Mouse (Mus musculus) neural tube, embryonic 14.5 days (tissue): ENCODE results near the gene Parp11. TPM values are rescaled to one million over a fixed set of nuclear protein-coding genes. Genes with fewer than 3 reads are reported as not detected.
A peak's percentile ranks its signal among the peaks of the same experiment; 100 is the strongest.

Experiments
- ATAC-seq: fragments of 200-750 bp; cut with Nextera tagmentation; 2 replicates; pipeline ENCODE4 v1.8.0; 2017; ENCODE audit warnings: low read depth, mild to moderate bottlenecking, moderate TSS enrichment, moderate library complexity
- H3K27ac ChIP-seq: fragments of 300-500 bp; sonication (generic); 2 replicates; pipeline ENCODE4 v1.5.1; 2014; ENCODE audit warnings: low read depth, mild to moderate bottlenecking, control low read depth, low read length, moderate library complexity, mixed read lengths
- H3K27me3 ChIP-seq: fragments of 300-500 bp; sonication (generic); 2 replicates; pipeline ENCODE4 v1.6.1; 2014; ENCODE audit warnings: low read length; ENCODE audit not compliant: control insufficient read depth, insufficient read depth
- H3K36me3 ChIP-seq: fragments of 300-500 bp; sonication (generic); 2 replicates; pipeline ENCODE4 v1.6.1; 2014; ENCODE audit warnings: low read length, mixed read lengths; ENCODE audit not compliant: control insufficient read depth, insufficient read depth
- H3K4me1 ChIP-seq: fragments of 300-500 bp; sonication (generic); 2 replicates; pipeline ENCODE4 v1.6.1; 2014; ENCODE audit warnings: low read length; ENCODE audit not compliant: control insufficient read depth, insufficient read depth
- H3K4me2 ChIP-seq: fragments of 300-500 bp; sonication (generic); 2 replicates; pipeline ENCODE4 v1.6.1; 2014; ENCODE audit warnings: mild to moderate bottlenecking, low read depth, low read length, control low read depth
- H3K4me3 ChIP-seq: fragments of 300-500 bp; sonication (generic); 2 replicates; pipeline ENCODE4 v1.5.1; 2014; ENCODE audit warnings: low read depth, low read length, control low read depth, mixed read lengths
- H3K9ac ChIP-seq: fragments of 300-500 bp; sonication (generic); replicated peaks from 2 replicates; pipeline ENCODE4 v1.6.1; 2014; ENCODE audit warnings: low read depth, mild to moderate bottlenecking, control low read depth, low read length, mixed read lengths
- H3K9me3 ChIP-seq: fragments of 300-500 bp; sonication (generic); 2 replicates; pipeline ENCODE4 v1.6.1; 2016; ENCODE audit warnings: low read length; ENCODE audit not compliant: control insufficient read depth
- WGBS: fragments of 180-500 bp; shearing (Covaris S2); extraction: QIAGEN DNeasy Blood & Tissue Kit; methylation state at CpG from one replicate; pipeline ENCODE4 v1.1.7; 2014; 5-methylcytosine and 5-hydroxymethylcytosine counted together
- polyA plus RNA-seq: library from polyadenylated mRNA; unstranded; fragments of >200 nt; fragmentation: Nextera tagmentation; extraction: Ambion mirVana; gene quantifications from 2 replicates; pipeline ENCODE4 v1.2.1, GENCODE M21; 2014

The Parp11 gene
- polyA plus RNA-seq, 1 experiment from 2014 or later, result 90.8 TPM

GRCm38 (mm10) chr6:127455440-127455839 lies 8.8 kb downstream of the Parp11 start:
- Histone ChIP-seq H3K9ac (no peak overlapping the region), H3K4me1 (peaks cover 9% of the 10 kb centered on the region; the same call in 1 of the 2 replicates), H3K9me3 (no peaks in the 10 kb centered on the region), H3K27me3 (no peaks in the 10 kb centered on the region), H3K4me2 (no peak overlapping the region), H3K36me3 (no peaks in the 10 kb centered on the region), H3K4me3 (no peak overlapping the region), H3K27ac (no peak overlapping the region)
- WGBS, result 97% methylated on average over 4 of the region's 4 CpGs
- no peak for ATAC-seq

- Histone ChIP-seq H3K27me3 (no peaks in the 10 kb centered on the region), H3K27ac (no peak overlapping the region), H3K9me3 (no peaks in the 10 kb centered on the region), H3K4me1 (peaks cover 9% of the 10 kb centered on the region; the same call in 1 of the 2 replicates), H3K4me2 (no peak overlapping the region), H3K9ac (no peak overlapping the region), H3K36me3 (no peaks in the 10 kb centered on the region), H3K4me3 (no peak overlapping the region)
- 94% methylated on average over 2 of the region's 2 CpGs for whole genome bisulfite sequencing
- ATAC-seq, result no peak
These were observed 10.1 kb downstream of the Parp11 start for GRCm38 (mm10) chr6:127456769-127457168.

- WGBS, result 93% methylated on average over 2 of the region's 2 CpGs
These were observed 13.1 kb downstream of the Parp11 start for GRCm38 (mm10) chr6:127459776-127460175.

GRCm38 (mm10) chr6:127461491-127461890 lies 14.9 kb downstream of the Parp11 start:
- no peak for ATAC-seq
- H3K27ac ChIP-seq, result no peak overlapping the region
- H3K4me2 ChIP-seq, result no peak overlapping the region
- 97% methylated on average over 4 of the region's 4 CpGs for WGBS
- no peak overlapping the region for H3K9ac ChIP-seq
- no peaks in the 10 kb centered on the region for H3K9me3 ChIP-seq
- H3K4me1 ChIP-seq, result no peaks in the 10 kb centered on the region
- no peaks in the 10 kb centered on the region for H3K36me3 ChIP-seq
- no peaks in the 10 kb centered on the region for H3K27me3 ChIP-seq
- no peak overlapping the region for H3K4me3 ChIP-seq

More at GRCm38 (mm10) chr6:127459776-127460175, 13.1 kb downstream of the Parp11 start:
- peaks cover 5% of the 10 kb centered on the region; the same call in 1 of the 2 replicates for H3K4me1 ChIP-seq
- no peak for ATAC-seq
- no peaks in the 10 kb centered on the region for H3K9me3 ChIP-seq
- no peak overlapping the region for H3K4me2 ChIP-seq
- H3K27ac ChIP-seq, result no peak overlapping the region
- H3K4me3 ChIP-seq, result no peak overlapping the region
- H3K9ac ChIP-seq, result no peak overlapping the region
- no peaks in the 10 kb centered on the region for H3K36me3 ChIP-seq
- H3K27me3 ChIP-seq, result no peaks in the 10 kb centered on the region

- Histone ChIP-seq H3K9ac (no peak overlapping the region), H3K27me3 (no peaks in the 10 kb centered on the region), H3K4me2 (no peak overlapping the region), H3K36me3 (no peaks in the 10 kb centered on the region), H3K4me3 (no peak overlapping the region), H3K27ac (no peak overlapping the region), H3K4me1 (no peaks in the 10 kb centered on the region), H3K9me3 (no peaks in the 10 kb centered on the region)
- ATAC-seq, result no peak
- 91% methylated on average over 6 of the region's 6 CpGs for WGBS
These were observed 15.6 kb downstream of the Parp11 start for GRCm38 (mm10) chr6:127462251-127462650.

- Histone ChIP-seq H3K4me2 (no peak overlapping the region), H3K9ac (no peak overlapping the region), H3K4me1 (no peaks in the 10 kb centered on the region), H3K4me3 (no peak overlapping the region), H3K36me3 (no peaks in the 10 kb centered on the region), H3K9me3 (no peaks in the 10 kb centered on the region), H3K27me3 (no peaks in the 10 kb centered on the region), H3K27ac (no peak overlapping the region)
- WGBS, result 62% methylated on average over 21 of the region's 21 CpGs
- ATAC-seq, result no peak
These were observed 16.8 kb downstream of the Parp11 start for GRCm38 (mm10) chr6:127463273-127464001.

GRCm38 (mm10) chr6:127464523-127464922 lies 17.9 kb downstream of the Parp11 start:
- H3K9ac ChIP-seq, result no peak overlapping the region

GRCm38 (mm10) chr6:127466749-127467310 lies 20.2 kb downstream of the Parp11 start:
- ATAC-seq, result 0 out of 2 replicates have a peak, but pooled peaks have one; percentile 32
- H3K27me3 ChIP-seq, result no peaks in the 10 kb centered on the region
- 48% methylated on average over 4 of the region's 4 CpGs for WGBS

More at GRCm38 (mm10) chr6:127464523-127464922, 17.9 kb downstream of the Parp11 start:
- no peak for ATAC-seq
- no peaks in the 10 kb centered on the region for H3K9me3 ChIP-seq
- H3K4me3 ChIP-seq, result no peak overlapping the region
- no peak overlapping the region for H3K4me2 ChIP-seq
- 90% methylated on average over 7 of the region's 7 CpGs for WGBS
- no peaks in the 10 kb centered on the region for H3K36me3 ChIP-seq
- no peaks in the 10 kb centered on the region for H3K27me3 ChIP-seq
- H3K4me1 ChIP-seq, result no peaks in the 10 kb centered on the region
- H3K27ac ChIP-seq, result no peak overlapping the region

GRCm38 (mm10) chr6:127472078-127472477 lies 25.4 kb downstream of the Parp11 start:
- H3K9ac ChIP-seq, result no peak overlapping the region
- H3K36me3 ChIP-seq, result peaks cover 10% of the 10 kb centered on the region; the same call in 1 of the 2 replicates
- no peak for ATAC-seq
- no peaks in the 10 kb centered on the region for H3K27me3 ChIP-seq
- WGBS, result 75% methylated on average over 4 of the region's 4 CpGs
- H3K4me1 ChIP-seq, result no peaks in the 10 kb centered on the region
- H3K4me3 ChIP-seq, result no peak overlapping the region
- H3K4me2 ChIP-seq, result no peak overlapping the region
- H3K27ac ChIP-seq, result no peak overlapping the region
- H3K9me3 ChIP-seq, result no peaks in the 10 kb centered on the region

More at GRCm38 (mm10) chr6:127466749-127467310, 20.2 kb downstream of the Parp11 start:
- Histone ChIP-seq H3K9me3 (no peaks in the 10 kb centered on the region), H3K4me2 (no peak overlapping the region), H3K4me3 (no peak overlapping the region), H3K36me3 (0 out of 2 replicates have a peak, but pooled peaks cover 4% of the 10 kb centered on the region), H3K9ac (no peak overlapping the region), H3K4me1 (no peaks in the 10 kb centered on the region), H3K27ac (no peak overlapping the region)
